Mouse (Mus musculus): ENCODE measurements at regions not wholly inside any gene's neighbourhood (a gene's known extent, or its start where the extent isn't known, plus 50 kb on each side); places are given as distances from the start of the nearest gene placed in this dataset.

DNA sequence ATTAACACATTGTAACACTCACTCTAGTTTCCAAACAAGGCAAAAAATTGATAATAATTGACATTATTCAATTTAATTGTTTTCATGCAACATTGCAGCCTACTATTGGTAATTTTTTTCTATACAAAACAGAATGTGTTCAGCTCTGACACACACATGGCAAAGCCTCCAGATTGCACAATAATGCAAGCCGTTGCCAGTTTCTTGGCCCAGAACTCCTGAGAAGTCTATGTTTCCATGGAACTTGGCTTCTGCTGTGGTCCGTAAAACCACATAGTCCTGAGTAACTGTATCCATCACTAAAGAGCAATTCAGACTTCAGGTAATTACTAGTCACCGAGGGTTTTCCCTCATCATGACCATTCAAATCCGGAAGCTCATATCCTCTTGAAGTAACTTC, 684.4 kb upstream of the Adamts5 start:
- Histone ChIP-seq H3K4me3 (ENCODE audit: low read depth, low read length) (no peak overlapping the region), H3K27me3 (ENCODE audit: insufficient read depth, low read length) (no peaks in the 10 kb centered on the region), H3K4me1 (ENCODE audit: insufficient read depth, low read depth, low read length) (no peaks in the 10 kb centered on the region), H3K9me3 (replicated peaks) (no peaks in the 10 kb centered on the region), H3K36me3 (replicated peaks) (no peaks in the 10 kb centered on the region)
- DNase-seq (ENCODE audit: low spot score): no peak
- no peak for ATAC-seq (ENCODE audit: extremely low read depth, insufficient number of reproducible peaks, low FRiP score, poor library complexity, severe bottlenecking)
- TF ChIP-seq GATA2 (IDR thresholded peaks at IDR 0.05; ENCODE audit: borderline replicate concordance, low read depth, low read length) (no peak), POLR2AphosphoS5 (IDR thresholded peaks at IDR 0.05; ENCODE audit: insufficient replicate concordance, low read depth, low read length) (no peak), CTCF (IDR thresholded peaks at IDR 0.05; ENCODE audit: low read depth, low read length) (no peak), TAL1 (conservative IDR thresholded peaks at IDR 0.05; ENCODE audit: low read depth, low read length) (no peak), GATA1 (IDR thresholded peaks at IDR 0.05; ENCODE audit: borderline replicate concordance, low read length) (no peak)

DNA sequence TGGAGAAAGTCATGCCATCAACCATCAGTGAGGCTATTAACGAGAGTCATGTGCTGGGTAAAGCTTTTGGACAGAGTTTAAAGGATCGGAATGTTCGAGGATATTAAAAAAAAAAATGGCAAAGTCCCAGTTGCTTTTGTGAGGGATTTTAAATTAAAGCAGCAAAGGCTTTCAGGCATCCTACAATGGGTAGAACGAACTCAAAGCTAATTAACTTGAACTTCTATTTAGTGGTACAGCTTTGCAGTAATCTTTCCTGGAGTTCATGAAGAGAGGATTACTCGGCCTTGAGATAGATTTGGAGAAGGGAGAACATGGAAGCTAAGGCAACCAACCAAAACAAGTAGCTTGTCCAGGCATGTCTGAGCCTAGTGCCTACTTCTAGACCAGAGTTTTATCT, 676.7 kb upstream of the Adamts5 start:
- H3K4me1 ChIP-seq (ENCODE audit: insufficient read depth, low read depth, low read length): no peaks in the 10 kb centered on the region
- no peaks in the 10 kb centered on the region for H3K9me3 ChIP-seq (replicated peaks)
- H3K4me3 ChIP-seq (ENCODE audit: low read depth, low read length): no peak overlapping the region
- DNase-seq (ENCODE audit: low spot score) (no peak), ATAC-seq (ENCODE audit: extremely low read depth, insufficient number of reproducible peaks, low FRiP score, poor library complexity, severe bottlenecking) (no peak)
- no peaks in the 10 kb centered on the region for H3K27me3 ChIP-seq (ENCODE audit: insufficient read depth, low read length)
- H3K36me3 ChIP-seq (replicated peaks): no peaks in the 10 kb centered on the region
- TF ChIP-seq GATA2 (IDR thresholded peaks at IDR 0.05; ENCODE audit: borderline replicate concordance, low read depth, low read length) (no peak), GATA1 (IDR thresholded peaks at IDR 0.05; ENCODE audit: borderline replicate concordance, low read length) (no peak), TAL1 (conservative IDR thresholded peaks at IDR 0.05; ENCODE audit: low read depth, low read length) (no peak), POLR2AphosphoS5 (IDR thresholded peaks at IDR 0.05; ENCODE audit: insufficient replicate concordance, low read depth, low read length) (no peak), CTCF (IDR thresholded peaks at IDR 0.05; ENCODE audit: low read depth, low read length) (no peak)

DNA sequence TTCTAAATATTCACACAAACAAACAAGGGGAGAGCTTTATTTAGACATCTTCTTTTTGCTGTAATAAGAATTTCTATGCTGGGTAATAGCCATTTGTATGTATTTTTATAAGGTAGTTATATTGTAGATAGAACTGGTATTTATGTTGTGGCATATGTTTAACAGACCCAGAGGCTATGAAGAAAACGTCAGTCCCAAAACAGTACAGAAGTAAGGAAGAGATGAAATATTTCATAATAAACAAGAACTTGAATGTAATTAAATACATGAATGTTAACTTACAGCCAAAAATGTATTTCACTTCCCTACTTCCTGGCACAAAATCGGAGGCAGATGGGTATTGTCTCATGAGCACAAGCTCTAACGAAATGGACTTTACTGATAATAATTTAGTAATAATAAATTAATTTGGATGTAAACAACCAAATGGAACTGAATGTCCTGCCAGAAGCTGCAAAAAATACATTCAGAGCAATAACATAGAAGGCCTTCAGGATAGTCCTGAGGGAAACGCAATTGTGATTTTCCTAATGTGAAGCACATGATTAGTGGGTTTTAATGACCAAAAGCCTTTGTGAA, 645.9 kb upstream of the Adamts5 start:
- no peak overlapping the region for H3K4me3 ChIP-seq (ENCODE audit: low read depth, low read length)
- no peak for TF ChIP-seq GATA2 (IDR thresholded peaks at IDR 0.05; ENCODE audit: borderline replicate concordance, low read depth, low read length)
- no peak for TF ChIP-seq TAL1 (conservative IDR thresholded peaks at IDR 0.05; ENCODE audit: low read depth, low read length)
- no peak for TF ChIP-seq GATA1 (IDR thresholded peaks at IDR 0.05; ENCODE audit: borderline replicate concordance, low read length)
- TF ChIP-seq POLR2AphosphoS5 (IDR thresholded peaks at IDR 0.05; ENCODE audit: insufficient replicate concordance, low read depth, low read length): no peak
- TF ChIP-seq CTCF (IDR thresholded peaks at IDR 0.05; ENCODE audit: low read depth, low read length): no peak
- DNase-seq (ENCODE audit: low spot score): no peak

DNA sequence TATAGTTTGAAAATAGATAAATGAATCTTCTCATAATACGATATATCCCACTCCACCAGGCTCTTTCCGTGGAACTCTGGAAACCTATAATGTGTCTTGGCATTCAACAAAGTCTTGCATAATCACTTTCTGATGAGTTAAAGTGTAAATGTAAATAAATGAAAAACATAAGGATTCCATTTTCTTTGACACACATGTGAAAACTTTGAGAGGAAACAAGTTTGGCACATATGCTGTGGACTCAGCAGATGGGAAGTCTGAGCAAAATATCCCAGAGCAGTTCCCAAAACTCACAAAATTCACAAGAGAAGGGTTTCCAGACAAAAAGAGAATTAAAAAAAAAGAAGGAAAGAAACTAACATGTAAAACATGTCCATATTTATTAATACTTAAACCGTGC, 645.3 kb upstream of the Adamts5 start:
- Histone ChIP-seq H3K36me3 (replicated peaks) (no peaks in the 10 kb centered on the region), H3K27me3 (ENCODE audit: insufficient read depth, low read length) (no peaks in the 10 kb centered on the region), H3K9me3 (replicated peaks) (no peaks in the 10 kb centered on the region), H3K4me1 (ENCODE audit: insufficient read depth, low read depth, low read length) (no peaks in the 10 kb centered on the region), H3K4me3 (ENCODE audit: low read depth, low read length) (no peak overlapping the region)
- no peak for ATAC-seq (ENCODE audit: extremely low read depth, insufficient number of reproducible peaks, low FRiP score, poor library complexity, severe bottlenecking)
- TF ChIP-seq CTCF (IDR thresholded peaks at IDR 0.05; ENCODE audit: low read depth, low read length): no peak
- no peak for TF ChIP-seq GATA2 (IDR thresholded peaks at IDR 0.05; ENCODE audit: borderline replicate concordance, low read depth, low read length)
- no peak for TF ChIP-seq TAL1 (conservative IDR thresholded peaks at IDR 0.05; ENCODE audit: low read depth, low read length)
- no peak for TF ChIP-seq POLR2AphosphoS5 (IDR thresholded peaks at IDR 0.05; ENCODE audit: insufficient replicate concordance, low read depth, low read length)
- TF ChIP-seq GATA1 (IDR thresholded peaks at IDR 0.05; ENCODE audit: borderline replicate concordance, low read length): no peak
- no peak for DNase-seq (ENCODE audit: low spot score)

More for the DNA sequence above, 645.9 kb upstream of the Adamts5 start:
- Histone ChIP-seq H3K9me3 (replicated peaks) (no peaks in the 10 kb centered on the region), H3K4me1 (ENCODE audit: insufficient read depth, low read depth, low read length) (no peaks in the 10 kb centered on the region), H3K36me3 (replicated peaks) (no peaks in the 10 kb centered on the region), H3K27me3 (ENCODE audit: insufficient read depth, low read length) (no peaks in the 10 kb centered on the region)
- ATAC-seq (ENCODE audit: extremely low read depth, insufficient number of reproducible peaks, low FRiP score, poor library complexity, severe bottlenecking): no peak

- ATAC-seq (ENCODE audit: extremely low read depth, insufficient number of reproducible peaks, low FRiP score, poor library complexity, severe bottlenecking) (no peak), DNase-seq (ENCODE audit: low spot score) (no peak)
- H3K4me3 ChIP-seq (ENCODE audit: low read depth, low read length): no peak overlapping the region
- no peaks in the 10 kb centered on the region for H3K4me1 ChIP-seq (ENCODE audit: insufficient read depth, low read depth, low read length)
- no peaks in the 10 kb centered on the region for H3K27me3 ChIP-seq (ENCODE audit: insufficient read depth, low read length)
- no peaks in the 10 kb centered on the region for H3K9me3 ChIP-seq (replicated peaks)
- H3K36me3 ChIP-seq (replicated peaks): no peaks in the 10 kb centered on the region
- TF ChIP-seq GATA2 (IDR thresholded peaks at IDR 0.05; ENCODE audit: borderline replicate concordance, low read depth, low read length) (no peak), GATA1 (IDR thresholded peaks at IDR 0.05; ENCODE audit: borderline replicate concordance, low read length) (no peak), TAL1 (conservative IDR thresholded peaks at IDR 0.05; ENCODE audit: low read depth, low read length) (no peak), CTCF (IDR thresholded peaks at IDR 0.05; ENCODE audit: low read depth, low read length) (no peak), POLR2AphosphoS5 (IDR thresholded peaks at IDR 0.05; ENCODE audit: insufficient replicate concordance, low read depth, low read length) (no peak)
These were observed 642.5 kb upstream of the Adamts5 start for GRCm38 (mm10) chr16:86544121-86544520.

DNA sequence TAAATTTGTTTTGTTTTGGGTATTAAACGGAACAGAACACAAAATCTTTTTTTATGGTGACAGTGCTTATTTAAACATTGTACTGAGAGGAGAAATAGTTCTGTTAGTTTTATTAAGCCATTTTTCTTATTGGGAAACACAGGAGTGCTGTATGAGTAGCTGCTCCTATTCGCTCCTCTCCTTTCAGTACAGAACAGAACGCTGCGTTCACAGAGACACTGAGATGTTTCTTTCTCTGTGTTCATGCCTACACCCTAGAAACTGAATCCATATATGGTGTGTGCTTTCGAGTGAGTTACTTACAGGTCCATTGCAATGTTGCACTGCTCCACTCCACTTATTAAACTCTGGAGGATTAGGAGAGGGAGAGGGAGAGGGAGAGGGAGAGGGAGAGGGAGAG, 634.9 kb upstream of the Adamts5 start:
- Histone ChIP-seq H3K27me3 (ENCODE audit: insufficient read depth, low read length) (no peaks in the 10 kb centered on the region), H3K9me3 (replicated peaks) (no peaks in the 10 kb centered on the region), H3K36me3 (replicated peaks) (no peaks in the 10 kb centered on the region), H3K4me3 (ENCODE audit: low read depth, low read length) (no peak overlapping the region), H3K4me1 (ENCODE audit: insufficient read depth, low read depth, low read length) (no peaks in the 10 kb centered on the region)
- ATAC-seq (ENCODE audit: extremely low read depth, insufficient number of reproducible peaks, low FRiP score, poor library complexity, severe bottlenecking): no peak
- DNase-seq (ENCODE audit: low spot score): no peak
- TF ChIP-seq TAL1 (conservative IDR thresholded peaks at IDR 0.05; ENCODE audit: low read depth, low read length) (no peak), GATA2 (IDR thresholded peaks at IDR 0.05; ENCODE audit: borderline replicate concordance, low read depth, low read length) (no peak), POLR2AphosphoS5 (IDR thresholded peaks at IDR 0.05; ENCODE audit: insufficient replicate concordance, low read depth, low read length) (no peak), CTCF (IDR thresholded peaks at IDR 0.05; ENCODE audit: low read depth, low read length) (no peak), GATA1 (IDR thresholded peaks at IDR 0.05; ENCODE audit: borderline replicate concordance, low read length) (no peak)

All from G1E (cell line).